Mouse (Mus musculus) bone marrow macrophage, adult 2 months (primary cell): Measurements from ENCODE around the gene Me1.

Experiments used
- CTCF ChIP-seq: IDR thresholded peaks from 2 replicates; pipeline ENCODE4 v1.5.1; 2012; ENCODE audit warnings: low read depth, mild to moderate bottlenecking, low read length, moderate library complexity
- POLR2A ChIP-seq: IDR thresholded peaks from 2 replicates; pipeline ENCODE4 v1.6.1; 2012; ENCODE audit warnings: mild to moderate bottlenecking, low read depth, low read length, borderline replicate concordance

- TF ChIP-seq CTCF = no peak
- no peak for TF ChIP-seq POLR2A
Observed at GRCm38 (mm10) chr9:86682278-86682677, 13.5 kb downstream of the Me1 start.
